Mouse (Mus musculus): ENCODE results near the gene Slc39a9.

GRCm38 (mm10) chr12:80644506-80644868 is 804 bp downstream of the Slc39a9 start:
- TF ChIP-seq EP300 (IDR thresholded peaks at IDR 0.05) = no peak
- no peak for TF ChIP-seq CTCF (IDR thresholded peaks at IDR 0.05)
